Mouse (Mus musculus) left cerebral cortex, postnatal 4 days (tissue): Measurements from ENCODE around the gene Cfap77. TPM values are rescaled to one million over a fixed set of nuclear protein-coding genes. Genes with fewer than 3 reads are reported as not detected.

ENCODE experiments used
- total RNA-seq, 2 experiments: library from RNA; stranded (reverse); gene quantifications; 2 replicates each; pipeline ENCODE4 v1.2.3; 2021

The Cfap77 gene
- total RNA-seq, 2 experiments from 2014 or later: 1.0 to 1.5 TPM

Other genes starting within 250 kb of the Cfap77 start
- gene Gtf3c4, start 214.7 kb downstream of the Cfap77 start, total RNA-seq: 10 to 100 TPM; 46.9 to 52.2 TPM
- gene Ddx31, start 214.7 kb downstream of the Cfap77 start, total RNA-seq: 10 to 100 TPM; 13.0 to 13.4 TPM
- gene Barhl1, start 138.4 kb downstream of the Cfap77 start, total RNA-seq: under 1 TPM; 0.20 to 0.34 TPM
- gene Ttf1, start 5.2 kb upstream of the Cfap77 start, total RNA-seq: 10 to 100 TPM; 11.5 to 12.8 TPM
- gene Setx, start 69.1 kb upstream of the Cfap77 start, total RNA-seq: 10 to 100 TPM; 61.5 to 66.4 TPM
- gene Ntng2, start 197.9 kb upstream of the Cfap77 start, total RNA-seq: 100 to 1,000 TPM; 140 to 149 TPM